In the genomic region with DNA sequence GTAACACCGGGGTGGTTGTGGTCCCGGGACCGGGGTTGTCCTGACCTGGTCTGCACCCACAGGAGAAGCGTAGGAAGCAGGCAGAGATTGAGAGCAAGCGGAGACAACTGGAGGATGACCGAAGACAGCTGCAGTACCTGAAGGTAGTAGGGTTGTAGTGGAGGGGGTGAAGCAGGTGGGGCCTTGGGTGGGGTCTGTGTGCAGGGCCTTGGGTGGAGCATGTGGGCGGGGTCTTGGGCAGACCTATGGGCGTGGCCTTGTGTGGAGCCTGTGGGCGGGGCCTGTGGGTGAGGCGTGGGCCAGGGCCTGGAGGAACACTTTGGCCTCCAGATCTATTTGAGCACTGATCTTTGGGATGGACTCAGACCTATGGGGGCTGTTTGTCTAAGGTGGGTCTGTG, we compare ENCODE assay signal across 11 mouse cellular contexts. TPM values are rescaled to one million over a fixed set of nuclear protein-coding genes. Genes with fewer than 3 reads are reported as not detected.
DNase-seq lines count a peak whose midpoint lies in the region; ATAC-seq lines count a peak whose summit lies in the region.
"Had no signal": no experiment of that assay in that cellular context is flagged by ENCODE, and none has a peak within 500 bp of the region (broad histone marks: within the 10 kb centered on the region; RNA-seq: fewer than 3 reads in every experiment).

No protein-coding gene starts in this region.

- peak overlapping the region; percentile 75 for H3K27ac ChIP-seq in midbrain, embryonic 12.5 days (replicated peaks)
- no peak overlapping the region for H3K27ac ChIP-seq in midbrain, embryonic 11.5 days (ENCODE audit: low read depth, low read length)
- no peak overlapping the region for H3K27ac ChIP-seq in stomach, embryonic 14.5 days (ENCODE audit: low read length)

- WGBS in midbrain, embryonic 12.5 days, result 83% methylated on average over 10 of the region's 10 CpGs
- 84% methylated on average over 10 of the region's 10 CpGs for WGBS in midbrain, embryonic 11.5 days
- 71% methylated on average over 10 of the region's 10 CpGs for WGBS in stomach, embryonic 14.5 days

- no peak overlapping the region for H3K4me3 ChIP-seq in midbrain, embryonic 12.5 days
- no peak overlapping the region for H3K4me3 ChIP-seq in midbrain, embryonic 11.5 days (ENCODE audit: low read depth, low read length)
- no peak overlapping the region for H3K4me3 ChIP-seq in stomach, embryonic 14.5 days (ENCODE audit: low read depth, low read length)
- H3K4me3 ChIP-seq: limb, embryonic 15.5 days had no signal

- peak; percentile 46 for DNase-seq in cerebellum, adult 9-11 months
- no peak for DNase-seq in cerebellum, adult 18-20 months
- no peak for DNase-seq in midbrain, embryonic 11.5 days (ENCODE audit: low spot score, missing footprints)
- peak; percentile 60 to 63 for DNase-seq in heart, postnatal 36 days
- DNase-seq in retina, embryonic 14.5 days (ENCODE audit: low spot score), result no peak

- ATAC-seq in midbrain, embryonic 12.5 days (ENCODE audit: low FRiP score, low read depth), result no peak
- ATAC-seq in midbrain, embryonic 11.5 days (ENCODE audit: low FRiP score), result no peak
- ATAC-seq in stomach, embryonic 14.5 days (ENCODE audit: insufficient number of reproducible peaks, insufficient read depth, low FRiP score, low read depth), result peak; percentile 29; the same call in 1 of the 2 replicates
- ATAC-seq in activated CD4-positive, CD25-positive, alpha-beta regulatory T cell, adult 4 months, result no peak

- no peaks in the 10 kb centered on the region for H3K27me3 ChIP-seq in midbrain, embryonic 12.5 days
- no peaks in the 10 kb centered on the region for H3K27me3 ChIP-seq in midbrain, embryonic 11.5 days (ENCODE audit: control insufficient read depth, insufficient read depth, low read length)
- no peaks in the 10 kb centered on the region for H3K27me3 ChIP-seq in stomach, embryonic 14.5 days (ENCODE audit: control insufficient read depth, insufficient read depth, low read length)
- H3K27me3 ChIP-seq: limb, embryonic 15.5 days had no signal

- H3K4me1 ChIP-seq in midbrain, embryonic 12.5 days, result peaks cover 57% of the 10 kb centered on the region
- H3K4me1 ChIP-seq in midbrain, embryonic 11.5 days (ENCODE audit: control insufficient read depth, insufficient read depth, low read length), result peaks cover 32% of the 10 kb centered on the region
- peaks cover 29% of the 10 kb centered on the region for H3K4me1 ChIP-seq in stomach, embryonic 14.5 days (ENCODE audit: control insufficient read depth, insufficient read depth, low read length)

- intact Hi-C loops in heart, postnatal 36 days (cut with DNase I), result no loop called here

- no peaks in the 10 kb centered on the region for H3K9me3 ChIP-seq in midbrain, embryonic 12.5 days
- no peaks in the 10 kb centered on the region for H3K9me3 ChIP-seq in midbrain, embryonic 11.5 days (ENCODE audit: control insufficient read depth, low read length)
- no peaks in the 10 kb centered on the region for H3K9me3 ChIP-seq in stomach, embryonic 14.5 days (ENCODE audit: control insufficient read depth, low read depth, low read length)
- H3K9me3 ChIP-seq: limb, embryonic 15.5 days had no signal

- H3K36me3 ChIP-seq in midbrain, embryonic 12.5 days, result peaks cover 54% of the 10 kb centered on the region
- H3K36me3 ChIP-seq in midbrain, embryonic 11.5 days (ENCODE audit: control insufficient read depth, insufficient read depth, low read length), result peaks cover 11% of the 10 kb centered on the region
- H3K36me3 ChIP-seq in stomach, embryonic 14.5 days (ENCODE audit: control insufficient read depth, insufficient read depth, low read length), result peaks cover 9% of the 10 kb centered on the region; the same call in 1 of the 2 replicates

- no peak overlapping the region for H3K9ac ChIP-seq in midbrain, embryonic 12.5 days (replicated peaks)
- H3K9ac ChIP-seq in midbrain, embryonic 11.5 days (ENCODE audit: low read length), result no peak overlapping the region
- no peak overlapping the region for H3K9ac ChIP-seq in stomach, embryonic 14.5 days (replicated peaks; ENCODE audit: low read depth, low read length)
- H3K9ac ChIP-seq: limb, embryonic 15.5 days had no signal

- H3K4me2 ChIP-seq in midbrain, embryonic 12.5 days (replicated peaks), result no peak overlapping the region
- no peak overlapping the region for H3K4me2 ChIP-seq in midbrain, embryonic 11.5 days
- H3K4me2 ChIP-seq in stomach, embryonic 14.5 days (replicated peaks; ENCODE audit: low read depth, low read length), result no peak overlapping the region
- H3K4me2 ChIP-seq: limb, embryonic 15.5 days had no signal

RNA-seq across cellular contexts. Expression of gene Palm, which starts 13.6 kb away (rescaled TPM):
- 198 and 204 TPM in 2 replicates for polyA plus RNA-seq in midbrain, embryonic 12.5 days (2016; fragmentation: Nextera tagmentation; extraction: Ambion mirVana)
- 109 and 129 TPM in 2 replicates for polyA plus RNA-seq in midbrain, embryonic 11.5 days (2014; fragmentation: Nextera tagmentation; extraction: Ambion mirVana)
- total RNA-seq in heart, postnatal 36 days (2021), result 10 to 100 TPM; 56.0 to 87.0 TPM
- polyA plus RNA-seq in stomach, embryonic 14.5 days (2014; fragmentation: Nextera tagmentation; extraction: Ambion mirVana), result 67.0 and 78.0 TPM in 2 replicates
- under 1 TPM; 0.55 to 0.95 TPM for polyA plus RNA-seq in activated CD4-positive, CD25-positive, alpha-beta regulatory T cell, adult 4 months (2017; shearing (Covaris generic))

RNA-seq across cellular contexts. Expression of gene Misp, which starts 13.8 kb away (rescaled TPM):
- polyA plus RNA-seq in midbrain, embryonic 12.5 days (2016; fragmentation: Nextera tagmentation; extraction: Ambion mirVana), result 0.94 and 1.0 TPM in 2 replicates
- polyA plus RNA-seq in midbrain, embryonic 11.5 days (2014; fragmentation: Nextera tagmentation; extraction: Ambion mirVana), result 0.41 TPM in 1 of 2 replicates, not detected in the other
- under 1 TPM in 1 of 2 experiments, not detected in 1; 0.62 TPM for total RNA-seq in heart, postnatal 36 days (2021)
- polyA plus RNA-seq in stomach, embryonic 14.5 days (2014; fragmentation: Nextera tagmentation; extraction: Ambion mirVana), result 27.6 and 33.1 TPM in 2 replicates
- not detected for polyA plus RNA-seq in activated CD4-positive, CD25-positive, alpha-beta regulatory T cell, adult 4 months (2017; shearing (Covaris generic))
- total RNA-seq: common myeloid progenitor, adult 5-6 weeks; hematopoietic stem cell, adult 5-6 weeks had no signal

RNA-seq across cellular contexts. Expression of gene Prss57, which starts 16.2 kb away (rescaled TPM):
- 0.27 TPM in 1 of 2 replicates, not detected in the other for polyA plus RNA-seq in midbrain, embryonic 12.5 days (2016; fragmentation: Nextera tagmentation; extraction: Ambion mirVana)
- 0.10 and 0.40 TPM in 2 replicates for polyA plus RNA-seq in midbrain, embryonic 11.5 days (2014; fragmentation: Nextera tagmentation; extraction: Ambion mirVana)
- total RNA-seq in heart, postnatal 36 days (2021), result not detected
- polyA plus RNA-seq in stomach, embryonic 14.5 days (2014; fragmentation: Nextera tagmentation; extraction: Ambion mirVana), result not detected in 2 replicates
- 1 to 10 TPM in 1 of 2 experiments, under 1 TPM in 1; 0.76 to 1.1 TPM for polyA plus RNA-seq in activated CD4-positive, CD25-positive, alpha-beta regulatory T cell, adult 4 months (2017; shearing (Covaris generic))

RNA-seq across cellular contexts. Expression of gene Fstl3, which starts 29.9 kb away (rescaled TPM):
- 1.0 and 1.6 TPM in 2 replicates for polyA plus RNA-seq in midbrain, embryonic 12.5 days (2016; fragmentation: Nextera tagmentation; extraction: Ambion mirVana)
- polyA plus RNA-seq in midbrain, embryonic 11.5 days (2014; fragmentation: Nextera tagmentation; extraction: Ambion mirVana), result 0.60 and 1.2 TPM in 2 replicates
- total RNA-seq in heart, postnatal 36 days (2021), result 1 to 10 TPM; 4.2 to 4.3 TPM
- 8.7 and 9.0 TPM in 2 replicates for polyA plus RNA-seq in stomach, embryonic 14.5 days (2014; fragmentation: Nextera tagmentation; extraction: Ambion mirVana)
- polyA plus RNA-seq in activated CD4-positive, CD25-positive, alpha-beta regulatory T cell, adult 4 months (2017; shearing (Covaris generic)), result under 1 TPM in 1 of 2 experiments, not detected in 1; 0.86 TPM

RNA-seq across cellular contexts. Expression of gene Rnf126, which starts 40.2 kb away (rescaled TPM):
- 98.8 and 104 TPM in 2 replicates for polyA plus RNA-seq in midbrain, embryonic 12.5 days (2016; fragmentation: Nextera tagmentation; extraction: Ambion mirVana)
- polyA plus RNA-seq in midbrain, embryonic 11.5 days (2014; fragmentation: Nextera tagmentation; extraction: Ambion mirVana), result 69.9 and 81.9 TPM in 2 replicates
- 10 to 100 TPM; 23.6 to 24.6 TPM for total RNA-seq in heart, postnatal 36 days (2021)
- polyA plus RNA-seq in stomach, embryonic 14.5 days (2014; fragmentation: Nextera tagmentation; extraction: Ambion mirVana), result 72.1 and 77.3 TPM in 2 replicates
- polyA plus RNA-seq in activated CD4-positive, CD25-positive, alpha-beta regulatory T cell, adult 4 months (2017; shearing (Covaris generic)), result 1 to 10 TPM; 3.9 to 4.4 TPM

Comparison
In these comparisons a context has a peak if more than half of its experiments do, and no peak if none do; other contexts are left out.
1. DNase-seq: peak in cerebellum, adult 9-11 months (single experiment) and heart, postnatal 36 days (2 of 2); none in cerebellum, adult 18-20 months (0 of 2), midbrain, embryonic 11.5 days (single experiment) and retina, embryonic 14.5 days (single experiment).
2. RNA of gene Palm, which starts 13.6 kb away (polyA plus RNA-seq): 198 to 204 TPM in midbrain, embryonic 12.5 days, 109 to 129 TPM in midbrain, embryonic 11.5 days and 67.0 to 78.0 TPM in stomach, embryonic 14.5 days; 0.55 to 0.95 TPM in activated CD4-positive, CD25-positive, alpha-beta regulatory T cell, adult 4 months; every median in the first group is over 10 times any median in the second.
3. RNA of gene Misp, which starts 13.8 kb away (polyA plus RNA-seq): 27.6 to 33.1 TPM in stomach, embryonic 14.5 days; 0.94 to 1.0 TPM in midbrain, embryonic 12.5 days, 0.41 TPM in midbrain, embryonic 11.5 days and not detected in activated CD4-positive, CD25-positive, alpha-beta regulatory T cell, adult 4 months; every median in the first group is over 10 times any median in the second.